Mouse (Mus musculus): Measurements from ENCODE around the gene Zfp157.
"Not testable (repeated sequence)": the region's sequence is repeated elsewhere in the genome, so short reads cannot be mapped to it uniquely, and the experiment has no call there.

Gene Zfp157

GRCm38 (mm10) chr5:138441286-138442194 lies at the start of gene Zfp157:
Gene Zfp157, plus strand, starts transcription at chr5:138441468.
- DNase-seq (ENCODE audit: low spot score in 2 of 2) = peak; percentile 82 to 89

GRCm38 (mm10) chr5:138397795-138398337 lies 43.4 kb upstream of the Zfp157 start:
- DNase-seq (ENCODE audit: low spot score in 2 of 2) = no peak

- not testable (repeated sequence) for DNase-seq (ENCODE audit: low spot score in 2 of 2)
Observed at GRCm38 (mm10) chr5:138400431-138400830, 40.8 kb upstream of the Zfp157 start.

- DNase-seq (ENCODE audit: low spot score in 2 of 2) = no peak
Observed at GRCm38 (mm10) chr5:138458371-138458770, 17.1 kb downstream of the Zfp157 start.

- DNase-seq (ENCODE audit: low spot score in 2 of 2) = no peak
Observed at GRCm38 (mm10) chr5:138459107-138459506, 17.8 kb downstream of the Zfp157 start.

GRCm38 (mm10) chr5:138473601-138474000 lies 32.3 kb downstream of the Zfp157 start:
- peak in 1 of 2 experiments; percentile 64 for DNase-seq (ENCODE audit: low spot score in 2 of 2)

GRCm38 (mm10) chr5:138504548-138504947 lies 63.3 kb downstream of the Zfp157 start:
- not testable (repeated sequence) for DNase-seq (ENCODE audit: low spot score in 2 of 2)

Measured in urinary bladder, postnatal 4 days (tissue).